Mouse (Mus musculus): Measurements from ENCODE around the gene Zfyve21.

DNA sequence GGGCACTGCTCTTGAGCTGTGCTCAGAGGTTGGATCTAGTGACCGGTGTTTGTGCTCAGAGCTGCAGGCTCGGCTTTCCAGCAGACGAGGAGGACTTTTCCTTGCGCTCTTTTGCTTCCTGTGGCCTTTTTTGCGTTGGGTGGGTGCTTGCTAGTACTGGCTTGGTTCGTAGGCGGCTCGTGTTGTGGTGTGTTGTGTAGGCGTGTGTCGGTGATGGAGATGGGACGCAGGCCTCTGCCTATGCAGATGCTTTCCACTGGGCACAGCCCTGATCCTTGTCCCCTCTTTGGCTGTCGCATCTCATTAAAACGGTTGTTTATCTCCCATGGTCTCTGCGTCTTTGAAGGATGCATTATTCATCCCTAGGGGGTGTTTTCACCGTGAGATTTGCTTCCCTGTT is 39.1 kb upstream of the Zfyve21 start:
- no peak for TF ChIP-seq GATA1 (IDR thresholded peaks at IDR 0.05; ENCODE audit: borderline replicate concordance, low read length)
- TF ChIP-seq FLI1 (IDR thresholded peaks at IDR 0.05; ENCODE audit: low read length), result no peak
